Mouse (Mus musculus) limb, embryonic 15.5 days (tissue): ENCODE data around the gene Tfap2c. TPM values are rescaled to one million over a fixed set of nuclear protein-coding genes. Genes with fewer than 3 reads are reported as not detected.

Source experiments
- ATAC-seq: fragments of 200-750 bp; cut with Nextera tagmentation; 2 replicates; pipeline ENCODE4 v1.8.0; 2017; ENCODE audit warnings: low read depth, moderate TSS enrichment; ENCODE audit not compliant: insufficient number of reproducible peaks, low FRiP score, low TSS enrichment
- H3K27ac ChIP-seq: fragments of 300-500 bp; sonication (generic); 2 replicates; pipeline ENCODE4 v1.5.1; 2015; ENCODE audit warnings: moderate library complexity, mild to moderate bottlenecking, inconsistent platforms
- H3K27me3 ChIP-seq: fragments of 300-500 bp; sonication (generic); 2 replicates; pipeline ENCODE4 v1.6.1; 2015; ENCODE audit warnings: inconsistent platforms
- H3K36me3 ChIP-seq: fragments of 300-500 bp; sonication (generic); 2 replicates; pipeline ENCODE4 v1.6.1; 2015; ENCODE audit warnings: inconsistent platforms
- H3K4me1 ChIP-seq: fragments of 300-500 bp; sonication (generic); 2 replicates; pipeline ENCODE4 v1.6.1; 2015; ENCODE audit warnings: inconsistent platforms
- H3K4me2 ChIP-seq: fragments of 300-500 bp; sonication (generic); 2 replicates; pipeline ENCODE4 v1.6.1; 2015; ENCODE audit warnings: mild to moderate bottlenecking, inconsistent platforms
- H3K4me3 ChIP-seq: fragments of 300-500 bp; sonication (generic); 2 replicates; pipeline ENCODE4 v1.5.1; 2015; ENCODE audit warnings: mild to moderate bottlenecking, inconsistent platforms
- H3K9ac ChIP-seq: fragments of 300-500 bp; sonication (generic); 2 replicates; pipeline ENCODE4 v1.6.1; 2015; ENCODE audit warnings: inconsistent platforms
- H3K9me3 ChIP-seq: fragments of 300-500 bp; sonication (generic); 2 replicates; pipeline ENCODE4 v1.6.1; 2016; ENCODE audit warnings: inconsistent platforms
- WGBS: fragments of 180-500 bp; shearing (Covaris S2); methylation state at CpG from one replicate; pipeline ENCODE4 v1.1.7; 2015; 5-methylcytosine and 5-hydroxymethylcytosine counted together
- polyA plus RNA-seq: library from polyadenylated mRNA; unstranded; fragments of >200 nt; fragmentation: Nextera tagmentation; extraction: Ambion mirVana; gene quantifications from 2 replicates; pipeline ENCODE4 v1.2.1, GENCODE M21; 2015

Tfap2c gene
- polyA plus RNA-seq, 1 experiment from 2014 or later = 20.1 TPM

GRCm38 (mm10) chr2:172554211-172554610 is 4.8 kb downstream of the Tfap2c start:
- peaks cover 29% of the 10 kb centered on the region for H3K4me1 ChIP-seq
- no peak overlapping the region for H3K27ac ChIP-seq
- 75% methylated on average over 9 of the region's 9 CpGs for WGBS
- no peaks in the 10 kb centered on the region for H3K36me3 ChIP-seq
- H3K4me2 ChIP-seq = no peak overlapping the region
- peaks cover 69% of the 10 kb centered on the region for H3K27me3 ChIP-seq
- no peak overlapping the region for H3K9ac ChIP-seq
- H3K9me3 ChIP-seq = no peaks in the 10 kb centered on the region
- no peak overlapping the region for H3K4me3 ChIP-seq
- ATAC-seq = no peak

GRCm38 (mm10) chr2:172558674-172559468 is 9.5 kb downstream of the Tfap2c start:
- H3K4me3 ChIP-seq = no peak overlapping the region
- no peak for ATAC-seq
- no peak overlapping the region for H3K27ac ChIP-seq
- H3K4me2 ChIP-seq = no peak overlapping the region
- H3K9ac ChIP-seq = peak overlapping the region; percentile 7; the same call in 1 of the 2 replicates
- WGBS = 50% methylated on average over 21 of the region's 21 CpGs
- no peaks in the 10 kb centered on the region for H3K36me3 ChIP-seq
- H3K4me1 ChIP-seq = peaks cover 13% of the 10 kb centered on the region
- peaks cover 31% of the 10 kb centered on the region for H3K27me3 ChIP-seq
- H3K9me3 ChIP-seq = no peaks in the 10 kb centered on the region

GRCm38 (mm10) chr2:172561016-172561415 is 11.6 kb downstream of the Tfap2c start:
- no peaks in the 10 kb centered on the region for H3K9me3 ChIP-seq
- no peaks in the 10 kb centered on the region for H3K36me3 ChIP-seq
- peaks cover 17% of the 10 kb centered on the region for H3K27me3 ChIP-seq
- H3K4me2 ChIP-seq = no peak overlapping the region
- H3K27ac ChIP-seq = no peak overlapping the region
- H3K4me1 ChIP-seq = peaks cover 13% of the 10 kb centered on the region
- no peak overlapping the region for H3K4me3 ChIP-seq
- ATAC-seq = no peak
- 29% methylated on average over 10 of the region's 10 CpGs for WGBS
- no peak overlapping the region for H3K9ac ChIP-seq

GRCm38 (mm10) chr2:172567835-172568234 is 18.4 kb downstream of the Tfap2c start:
- H3K36me3 ChIP-seq = no peaks in the 10 kb centered on the region
- no peak overlapping the region for H3K9ac ChIP-seq
- H3K9me3 ChIP-seq = no peaks in the 10 kb centered on the region
- WGBS = 67% methylated on average over 9 of the region's 9 CpGs
- no peak overlapping the region for H3K27ac ChIP-seq
- H3K4me3 ChIP-seq = no peak overlapping the region
- no peak overlapping the region for H3K4me2 ChIP-seq
- ATAC-seq = no peak
- H3K4me1 ChIP-seq = no peaks in the 10 kb centered on the region
- no peaks in the 10 kb centered on the region for H3K27me3 ChIP-seq

GRCm38 (mm10) chr2:172568466-172568865 is 19.1 kb downstream of the Tfap2c start:
- 71% methylated on average over 2 of the region's 2 CpGs for WGBS
- Histone ChIP-seq H3K9ac (no peak overlapping the region), H3K36me3 (no peaks in the 10 kb centered on the region), H3K27me3 (no peaks in the 10 kb centered on the region), H3K9me3 (no peaks in the 10 kb centered on the region), H3K4me1 (no peaks in the 10 kb centered on the region), H3K27ac (no peak overlapping the region), H3K4me2 (no peak overlapping the region), H3K4me3 (no peak overlapping the region)
- ATAC-seq = no peak

- Histone ChIP-seq H3K4me1 (peaks cover 7% of the 10 kb centered on the region), H3K27ac (no peak overlapping the region), H3K4me2 (no peak overlapping the region), H3K27me3 (no peaks in the 10 kb centered on the region), H3K9me3 (no peaks in the 10 kb centered on the region), H3K4me3 (no peak overlapping the region), H3K9ac (no peak overlapping the region), H3K36me3 (no peaks in the 10 kb centered on the region)
- ATAC-seq = no peak
- WGBS = 52% methylated on average over 2 of the region's 2 CpGs
These were observed 27.9 kb downstream of the Tfap2c start for GRCm38 (mm10) chr2:172577196-172577766.

GRCm38 (mm10) chr2:172579221-172579620 is 29.8 kb downstream of the Tfap2c start:
- Histone ChIP-seq H3K4me3 (no peak overlapping the region), H3K9me3 (no peaks in the 10 kb centered on the region), H3K27ac (no peak overlapping the region), H3K27me3 (no peaks in the 10 kb centered on the region), H3K4me2 (no peak overlapping the region), H3K9ac (no peak overlapping the region), H3K4me1 (peaks cover 7% of the 10 kb centered on the region), H3K36me3 (no peaks in the 10 kb centered on the region)
- 41% methylated on average over 5 of the region's 5 CpGs for WGBS
- ATAC-seq = peak; percentile 48; the same call in 1 of the 2 replicates

GRCm38 (mm10) chr2:172580536-172581265 is 31.3 kb downstream of the Tfap2c start:
- Histone ChIP-seq H3K4me2 (no peak overlapping the region), H3K9me3 (no peaks in the 10 kb centered on the region), H3K36me3 (no peaks in the 10 kb centered on the region), H3K27me3 (no peaks in the 10 kb centered on the region), H3K4me3 (no peak overlapping the region), H3K9ac (0 out of 2 replicates have a peak overlapping the region, but pooled peaks have one; percentile 0), H3K4me1 (peaks cover 10% of the 10 kb centered on the region), H3K27ac (no peak overlapping the region)
- WGBS = 77% methylated on average over 12 of the region's 12 CpGs
- ATAC-seq = no peak

GRCm38 (mm10) chr2:172583312-172583711 is 33.9 kb downstream of the Tfap2c start:
- H3K27ac ChIP-seq = no peak overlapping the region
- H3K9ac ChIP-seq = no peak overlapping the region
- H3K27me3 ChIP-seq = no peaks in the 10 kb centered on the region
- H3K4me2 ChIP-seq = no peak overlapping the region
- no peak for ATAC-seq
- WGBS = 28% methylated on average over 7 of the region's 7 CpGs
- H3K9me3 ChIP-seq = no peaks in the 10 kb centered on the region
- H3K36me3 ChIP-seq = no peaks in the 10 kb centered on the region
- no peak overlapping the region for H3K4me3 ChIP-seq
- peaks cover 11% of the 10 kb centered on the region for H3K4me1 ChIP-seq

GRCm38 (mm10) chr2:172585329-172585728 is 35.9 kb downstream of the Tfap2c start:
- 73% methylated on average over 6 of the region's 6 CpGs for WGBS
- Histone ChIP-seq H3K36me3 (no peaks in the 10 kb centered on the region), H3K27me3 (no peaks in the 10 kb centered on the region), H3K9me3 (no peaks in the 10 kb centered on the region), H3K4me1 (0 out of 2 replicates have a peak, but pooled peaks cover 4% of the 10 kb centered on the region), H3K27ac (no peak overlapping the region), H3K4me2 (no peak overlapping the region), H3K9ac (no peak overlapping the region), H3K4me3 (no peak overlapping the region)
- no peak for ATAC-seq

- H3K9ac ChIP-seq = no peak overlapping the region
- H3K4me1 ChIP-seq = 0 out of 2 replicates have a peak, but pooled peaks cover 4% of the 10 kb centered on the region
- WGBS = 100% methylated on average over 1 of the region's 1 CpGs
- ATAC-seq = no peak
- H3K4me2 ChIP-seq = no peak overlapping the region
- no peak overlapping the region for H3K4me3 ChIP-seq
- H3K27me3 ChIP-seq = no peaks in the 10 kb centered on the region
- no peaks in the 10 kb centered on the region for H3K9me3 ChIP-seq
- H3K36me3 ChIP-seq = no peaks in the 10 kb centered on the region
- no peak overlapping the region for H3K27ac ChIP-seq
These were observed 39.7 kb downstream of the Tfap2c start for GRCm38 (mm10) chr2:172589048-172589447.

- WGBS = 67% methylated on average over 5 of the region's 5 CpGs
These were observed 41.4 kb downstream of the Tfap2c start for GRCm38 (mm10) chr2:172590839-172591238.

More at GRCm38 (mm10) chr2:172590839-172591238, 41.4 kb downstream of the Tfap2c start:
- Histone ChIP-seq H3K4me2 (no peak overlapping the region), H3K9me3 (no peaks in the 10 kb centered on the region), H3K36me3 (no peaks in the 10 kb centered on the region), H3K4me3 (no peak overlapping the region), H3K9ac (no peak overlapping the region), H3K27ac (no peak overlapping the region), H3K4me1 (no peaks in the 10 kb centered on the region), H3K27me3 (no peaks in the 10 kb centered on the region)
- ATAC-seq = no peak
